Mouse (Mus musculus): Measurements from ENCODE around the gene Cntnap2.

GRCm38 (mm10) chr6:46612872-46613271 is 1553.7 kb downstream of the Cntnap2 start:
- TF ChIP-seq CTCF (conservative IDR thresholded peaks at IDR 0.05; ENCODE audit: low read length) (no peak), NANOG (IDR thresholded peaks at IDR 0.05; ENCODE audit: borderline replicate concordance, low read length) (no peak), POU5F1 (IDR thresholded peaks at IDR 0.05; ENCODE audit: borderline replicate concordance, low read length) (no peak)
